Mouse (Mus musculus) bone marrow, adult 2 months (tissue): Measurements from ENCODE around the gene Zbtb16. TPM values are rescaled to one million over a fixed set of nuclear protein-coding genes. Genes with fewer than 3 reads are reported as not detected.

Source experiments
- H3K27ac ChIP-seq: fragments of 200-500 bp; 2 replicates; pipeline ENCODE4 v1.5.1; 2012; ENCODE audit warnings: low read depth, mild to moderate bottlenecking, control low read depth, inconsistent platforms, low read length; ENCODE audit not compliant: control insufficient read depth, poor library complexity, insufficient read depth
- H3K4me1 ChIP-seq: fragments of 200-500 bp; 2 replicates; pipeline ENCODE4 v1.6.1; 2011; ENCODE audit warnings: low read length; ENCODE audit not compliant: control insufficient read depth, insufficient read depth
- H3K4me3 ChIP-seq: fragments of 200-500 bp; replicated peaks from 2 replicates; pipeline ENCODE3; 2011; ENCODE audit warnings: mild to moderate bottlenecking, low read depth, low read length, control low read depth; ENCODE audit not compliant: control insufficient read depth
- CTCF ChIP-seq: fragments of 200-500 bp; IDR thresholded peaks from 2 replicates; pipeline ENCODE4 v1.5.1; 2011; ENCODE audit warnings: low read length, control low read depth; ENCODE audit not compliant: control insufficient read depth, insufficient read depth
- POLR2A ChIP-seq: fragments of 200-500 bp; IDR thresholded peaks from 2 replicates; pipeline ENCODE4 v1.6.1; 2011; ENCODE audit warnings: low read depth, mild to moderate bottlenecking, control low read depth, low read length, borderline replicate concordance; ENCODE audit not compliant: control insufficient read depth
- WGBS: fragments of 180-500 bp; shearing (Covaris S2); methylation state at CpG from one replicate; pipeline ENCODE4 v1.1.7; 2018; 5-methylcytosine and 5-hydroxymethylcytosine counted together
- polyA plus RNA-seq: library from polyadenylated mRNA; stranded (reverse); fragments of >200 nt; gene quantifications from 2 replicates; pipeline ENCODE4 v1.2.4, GENCODE M21; 2011; ENCODE audit warnings: low replicate concordance; ENCODE audit not compliant: missing spikeins, insufficient read depth, insufficient read length

The Zbtb16 gene
- polyA plus RNA-seq, 1 experiment = 7.5 TPM

- H3K4me3 ChIP-seq = no peak overlapping the region
- peaks cover 7% of the 10 kb centered on the region for H3K4me1 ChIP-seq
- TF ChIP-seq CTCF (no peak), POLR2A (no peak)
- no peak overlapping the region for H3K27ac ChIP-seq
- WGBS = 70% methylated on average over 14 of the region's 14 CpGs
Measured at GRCm38 (mm10) chr9:48761732-48762637, 74.0 kb downstream of the Zbtb16 start.

GRCm38 (mm10) chr9:48761175-48761556, 74.9 kb downstream of the Zbtb16 start:
- no peak overlapping the region for H3K27ac ChIP-seq
- WGBS = 60% methylated on average over 8 of the region's 8 CpGs
- peaks cover 7% of the 10 kb centered on the region for H3K4me1 ChIP-seq
- no peak overlapping the region for H3K4me3 ChIP-seq
- no peak for TF ChIP-seq POLR2A
- no peak for TF ChIP-seq CTCF

- peaks cover 7% of the 10 kb centered on the region for H3K4me1 ChIP-seq
- H3K27ac ChIP-seq = peak overlapping the region; percentile 48; the same call in 1 of the 2 replicates
- 22% methylated on average over 13 of the region's 13 CpGs for WGBS
- H3K4me3 ChIP-seq = no peak overlapping the region
- TF ChIP-seq POLR2A (no peak), CTCF (no peak)
Measured at GRCm38 (mm10) chr9:48760449-48761174, 75.4 kb downstream of the Zbtb16 start.

GRCm38 (mm10) chr9:48759098-48759497, 76.9 kb downstream of the Zbtb16 start:
- peak overlapping the region; percentile 54; the same call in 1 of the 2 replicates for H3K27ac ChIP-seq
- H3K4me1 ChIP-seq = peaks cover 7% of the 10 kb centered on the region
- WGBS = 37% methylated on average over 4 of the region's 4 CpGs
- TF ChIP-seq CTCF (no peak), POLR2A (no peak)
- no peak overlapping the region for H3K4me3 ChIP-seq

- Histone ChIP-seq H3K4me1 (peaks cover 7% of the 10 kb centered on the region), H3K4me3 (no peak overlapping the region), H3K27ac (no peak overlapping the region)
- 81% methylated on average over 13 of the region's 13 CpGs for WGBS
- TF ChIP-seq CTCF (no peak), POLR2A (no peak)
Measured at GRCm38 (mm10) chr9:48757650-48758580, 78.1 kb downstream of the Zbtb16 start.

- Histone ChIP-seq H3K4me3 (no peak overlapping the region), H3K4me1 (peaks cover 7% of the 10 kb centered on the region), H3K27ac (no peak overlapping the region)
- 68% methylated on average over 10 of the region's 10 CpGs for WGBS
- no peak for TF ChIP-seq CTCF
Measured at GRCm38 (mm10) chr9:48756261-48756812, 79.7 kb downstream of the Zbtb16 start.

- TF ChIP-seq POLR2A (no peak), CTCF (no peak)
- H3K27ac ChIP-seq = peak overlapping the region; percentile 15; the same call in 1 of the 2 replicates
Measured at GRCm38 (mm10) chr9:48755438-48756070, 80.5 kb downstream of the Zbtb16 start.

More at GRCm38 (mm10) chr9:48755438-48756070, 80.5 kb downstream of the Zbtb16 start:
- Histone ChIP-seq H3K4me3 (no peak overlapping the region), H3K4me1 (peaks cover 7% of the 10 kb centered on the region)
- 37% methylated on average over 9 of the region's 9 CpGs for WGBS
